Mouse (Mus musculus): Measurements from ENCODE around the gene Thy1. TPM values are rescaled to one million over a fixed set of nuclear protein-coding genes. Genes with fewer than 3 reads are reported as not detected.

Gene Thy1
- polyA plus RNA-seq, 1 experiment from 2014 or later, result 1.4 TPM

GRCm38 (mm10) chr9:44049381-44050165 lies 6.4 kb downstream of the Thy1 start:
- H3K27me3 ChIP-seq (replicated peaks), result peaks cover 3% of the 10 kb centered on the region
- 85% methylated on average over 8 of the region's 8 CpGs for WGBS
- no peak for ATAC-seq (ENCODE audit: insufficient read depth, low FRiP score, low read depth)
- no peak overlapping the region for H3K9ac ChIP-seq
- no peaks in the 10 kb centered on the region for H3K9me3 ChIP-seq
- H3K27ac ChIP-seq, result no peak overlapping the region
- H3K4me2 ChIP-seq, result no peak overlapping the region
- H3K36me3 ChIP-seq, result no peaks in the 10 kb centered on the region
- no peak overlapping the region for H3K4me3 ChIP-seq (replicated peaks)
- H3K4me1 ChIP-seq, result no peaks in the 10 kb centered on the region

- no peaks in the 10 kb centered on the region for H3K27me3 ChIP-seq (replicated peaks)
- H3K9me3 ChIP-seq, result no peaks in the 10 kb centered on the region
- H3K36me3 ChIP-seq, result no peaks in the 10 kb centered on the region
- no peak overlapping the region for H3K4me3 ChIP-seq (replicated peaks)
- no peak overlapping the region for H3K9ac ChIP-seq
- no peak overlapping the region for H3K27ac ChIP-seq
- no peak for ATAC-seq (ENCODE audit: insufficient read depth, low FRiP score, low read depth)
- H3K4me1 ChIP-seq, result no peaks in the 10 kb centered on the region
- 58% methylated on average over 3 of the region's 3 CpGs for WGBS
- H3K4me2 ChIP-seq, result no peak overlapping the region
Observed at GRCm38 (mm10) chr9:44052855-44053254, 9.7 kb downstream of the Thy1 start.

GRCm38 (mm10) chr9:44053936-44054335 lies 10.8 kb downstream of the Thy1 start:
- no peak overlapping the region for H3K4me3 ChIP-seq (replicated peaks)
- no peak overlapping the region for H3K4me2 ChIP-seq
- no peaks in the 10 kb centered on the region for H3K9me3 ChIP-seq
- no peak overlapping the region for H3K27ac ChIP-seq
- H3K27me3 ChIP-seq (replicated peaks), result no peaks in the 10 kb centered on the region
- H3K36me3 ChIP-seq, result no peaks in the 10 kb centered on the region
- no peaks in the 10 kb centered on the region for H3K4me1 ChIP-seq
- no peak for ATAC-seq (ENCODE audit: insufficient read depth, low FRiP score, low read depth)
- no peak overlapping the region for H3K9ac ChIP-seq
- WGBS, result 59% methylated on average over 1 of the region's 1 CpGs

GRCm38 (mm10) chr9:44058606-44059005 lies 15.4 kb downstream of the Thy1 start:
- H3K4me2 ChIP-seq, result no peak overlapping the region
- H3K4me1 ChIP-seq, result no peaks in the 10 kb centered on the region
- H3K27ac ChIP-seq, result no peak overlapping the region
- no peaks in the 10 kb centered on the region for H3K27me3 ChIP-seq (replicated peaks)
- ATAC-seq (ENCODE audit: insufficient read depth, low FRiP score, low read depth), result no peak
- H3K9me3 ChIP-seq, result no peaks in the 10 kb centered on the region
- WGBS, result 83% methylated on average over 6 of the region's 6 CpGs
- no peaks in the 10 kb centered on the region for H3K36me3 ChIP-seq
- no peak overlapping the region for H3K4me3 ChIP-seq (replicated peaks)
- H3K9ac ChIP-seq, result no peak overlapping the region

GRCm38 (mm10) chr9:44065177-44065576 lies 22.0 kb downstream of the Thy1 start:
- H3K4me3 ChIP-seq (replicated peaks), result no peak overlapping the region
- no peaks in the 10 kb centered on the region for H3K9me3 ChIP-seq
- H3K36me3 ChIP-seq, result no peaks in the 10 kb centered on the region
- ATAC-seq (ENCODE audit: insufficient read depth, low FRiP score, low read depth), result no peak
- no peak overlapping the region for H3K9ac ChIP-seq
- WGBS, result 37% methylated on average over 1 of the region's 1 CpGs
- H3K4me2 ChIP-seq, result no peak overlapping the region
- no peaks in the 10 kb centered on the region for H3K27me3 ChIP-seq (replicated peaks)
- H3K27ac ChIP-seq, result no peak overlapping the region
- H3K4me1 ChIP-seq, result peaks cover 4% of the 10 kb centered on the region; the same call in 1 of the 2 replicates

- WGBS, result under 1% methylated on average over 38 of the region's 38 CpGs
- Histone ChIP-seq H3K27ac (no peak within 1 kb of the TSS), H3K9me3 (no peaks in the 10 kb centered on the region), H3K4me1 (peaks cover 14% of the 10 kb centered on the region), H3K4me3 (replicated peaks) (peak within 1 kb of the TSS; percentile 39), H3K27me3 (replicated peaks) (no peaks in the 10 kb centered on the region), H3K4me2 (peak within 1 kb of the TSS; percentile 85), H3K9ac (peak within 1 kb of the TSS; percentile 11), H3K36me3 (no peaks in the 10 kb centered on the region)
- ATAC-seq (ENCODE audit: insufficient read depth, low FRiP score, low read depth), result peak; percentile 98
Observed at GRCm38 (mm10) chr9:44066785-44067225, 23.6 kb downstream of the Thy1 start, which contains the start of gene Usp2. Gene Usp2, plus strand, starts transcription at chr9:44067021.

GRCm38 (mm10) chr9:44067241-44067959 lies 24.2 kb downstream of the Thy1 start:
- no peak overlapping the region for H3K27ac ChIP-seq

GRCm38 (mm10) chr9:44067960-44068330 lies 24.8 kb downstream of the Thy1 start:
- H3K4me1 ChIP-seq, result peaks cover 23% of the 10 kb centered on the region
- no peaks in the 10 kb centered on the region for H3K36me3 ChIP-seq
- H3K4me2 ChIP-seq, result peak overlapping the region; percentile 14; the same call in 1 of the 2 replicates
- no peak for ATAC-seq (ENCODE audit: insufficient read depth, low FRiP score, low read depth)
- no peak overlapping the region for H3K27ac ChIP-seq
- H3K9ac ChIP-seq, result no peak overlapping the region
- H3K4me3 ChIP-seq (replicated peaks), result 0 out of 2 replicates have a peak overlapping the region, but pooled peaks have one; percentile 39
- no peaks in the 10 kb centered on the region for H3K9me3 ChIP-seq
- no peaks in the 10 kb centered on the region for H3K27me3 ChIP-seq (replicated peaks)
- WGBS, result 84% methylated on average over 6 of the region's 6 CpGs

More at GRCm38 (mm10) chr9:44067241-44067959, 24.2 kb downstream of the Thy1 start:
- Histone ChIP-seq H3K4me2 (peak overlapping the region; percentile 85), H3K27me3 (replicated peaks) (no peaks in the 10 kb centered on the region), H3K9ac (peak overlapping the region; percentile 11), H3K4me1 (peaks cover 19% of the 10 kb centered on the region), H3K9me3 (no peaks in the 10 kb centered on the region), H3K36me3 (no peaks in the 10 kb centered on the region), H3K4me3 (replicated peaks) (peak overlapping the region; percentile 39)
- WGBS, result 5% methylated on average over 15 of the region's 15 CpGs
- ATAC-seq (ENCODE audit: insufficient read depth, low FRiP score, low read depth), result no peak; the same call in 1 of the 2 replicates

- 22% methylated on average over 7 of the region's 7 CpGs for WGBS
- H3K36me3 ChIP-seq, result no peaks in the 10 kb centered on the region
- H3K4me1 ChIP-seq, result peaks cover 23% of the 10 kb centered on the region
- H3K9me3 ChIP-seq, result no peaks in the 10 kb centered on the region
- no peak overlapping the region for H3K4me3 ChIP-seq (replicated peaks)
- no peak overlapping the region for H3K4me2 ChIP-seq
- H3K27ac ChIP-seq, result no peak overlapping the region
- no peaks in the 10 kb centered on the region for H3K27me3 ChIP-seq (replicated peaks)
- ATAC-seq (ENCODE audit: insufficient read depth, low FRiP score, low read depth), result no peak
- H3K9ac ChIP-seq, result no peak overlapping the region
Observed at GRCm38 (mm10) chr9:44069252-44069651, 26.1 kb downstream of the Thy1 start.

- whole genome bisulfite sequencing, result 59% methylated on average over 14 of the region's 14 CpGs
- H3K4me1 ChIP-seq, result peaks cover 23% of the 10 kb centered on the region
- no peaks in the 10 kb centered on the region for H3K9me3 ChIP-seq
Observed at GRCm38 (mm10) chr9:44070113-44070843, 27.1 kb downstream of the Thy1 start.

GRCm38 (mm10) chr9:44070844-44071231 lies 27.7 kb downstream of the Thy1 start:
- H3K9ac ChIP-seq, result no peak overlapping the region
- no peaks in the 10 kb centered on the region for H3K9me3 ChIP-seq
- no peak overlapping the region for H3K4me2 ChIP-seq
- no peaks in the 10 kb centered on the region for H3K27me3 ChIP-seq (replicated peaks)
- 36% methylated on average over 8 of the region's 8 CpGs for WGBS
- H3K27ac ChIP-seq, result no peak overlapping the region
- H3K36me3 ChIP-seq, result no peaks in the 10 kb centered on the region
- no peak for ATAC-seq (ENCODE audit: insufficient read depth, low FRiP score, low read depth)
- H3K4me1 ChIP-seq, result peaks cover 23% of the 10 kb centered on the region
- no peak overlapping the region for H3K4me3 ChIP-seq (replicated peaks)

More at GRCm38 (mm10) chr9:44070113-44070843, 27.1 kb downstream of the Thy1 start:
- Histone ChIP-seq H3K9ac (no peak overlapping the region), H3K27ac (no peak overlapping the region), H3K4me2 (no peak overlapping the region), H3K27me3 (replicated peaks) (no peaks in the 10 kb centered on the region), H3K4me3 (replicated peaks) (no peak overlapping the region), H3K36me3 (no peaks in the 10 kb centered on the region)
- no peak for ATAC-seq (ENCODE audit: insufficient read depth, low FRiP score, low read depth)

Data from stomach, embryonic 15.5 days (tissue).